Mouse (Mus musculus) 3T3-L1 (cell line): ENCODE measurements at regions not wholly inside any gene's neighbourhood (a gene's known extent, or its start where the extent isn't known, plus 50 kb on each side); places are given as distances from the start of the nearest gene placed in this dataset.
"Not testable (repeated sequence)": the region's sequence is repeated elsewhere in the genome, so short reads cannot be mapped to it uniquely, and the experiment has no call there.

Source experiments
- DNase-seq: peaks from one replicate; pipeline ENCODE4 v3.0.0-alpha.2; 2015; ENCODE audit warnings: low read depth, low spot score

GRCm38 (mm10) chr6:16765354-16765753 is 132.9 kb downstream of the Tfec start:
- no peak for DNase-seq

DNA sequence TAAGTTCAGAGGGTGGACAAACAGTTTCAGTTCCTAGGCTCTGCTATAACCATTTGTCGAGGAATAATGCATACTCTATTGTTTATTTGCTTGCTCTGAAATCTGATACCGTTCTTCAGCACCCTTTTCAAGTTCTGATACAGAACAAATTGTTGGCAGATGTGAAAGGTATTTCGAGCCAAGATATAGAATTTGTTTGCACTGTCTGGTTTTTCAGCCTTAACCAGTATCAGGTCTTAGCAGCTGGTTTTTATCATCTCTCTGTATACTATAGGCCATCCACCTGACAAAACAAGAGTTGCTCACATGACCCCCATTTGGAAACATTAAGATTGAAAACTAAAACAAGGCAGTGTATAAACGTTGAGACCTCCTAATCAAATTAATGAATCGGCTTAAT is 133.5 kb downstream of the Tfec start:
- peak; percentile 11 for DNase-seq

- DNase-seq: not testable (repeated sequence)
These were observed 143.2 kb downstream of the Tfec start for GRCm38 (mm10) chr6:16755044-16755443.

DNA sequence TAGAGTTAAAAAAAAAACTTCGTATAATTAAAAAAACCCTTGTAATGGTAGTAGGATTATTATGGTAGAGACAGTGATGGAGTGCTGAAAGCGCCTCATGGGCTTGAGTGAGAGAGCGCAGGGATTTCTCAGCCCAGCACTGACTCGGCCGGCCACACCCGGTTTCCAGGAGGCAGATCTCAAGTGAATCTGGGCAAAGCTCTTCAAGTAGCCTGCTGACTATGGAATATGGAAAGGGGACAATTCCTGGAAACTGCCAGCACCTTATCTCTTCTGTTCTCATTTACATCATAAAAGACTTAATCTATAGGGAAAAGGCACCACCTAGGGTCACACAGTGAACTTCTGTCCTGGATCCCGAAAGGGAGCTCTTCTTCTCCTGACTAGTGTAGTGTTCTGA is 165.1 kb downstream of the Tfec start:
- DNase-seq: no peak

DNA sequence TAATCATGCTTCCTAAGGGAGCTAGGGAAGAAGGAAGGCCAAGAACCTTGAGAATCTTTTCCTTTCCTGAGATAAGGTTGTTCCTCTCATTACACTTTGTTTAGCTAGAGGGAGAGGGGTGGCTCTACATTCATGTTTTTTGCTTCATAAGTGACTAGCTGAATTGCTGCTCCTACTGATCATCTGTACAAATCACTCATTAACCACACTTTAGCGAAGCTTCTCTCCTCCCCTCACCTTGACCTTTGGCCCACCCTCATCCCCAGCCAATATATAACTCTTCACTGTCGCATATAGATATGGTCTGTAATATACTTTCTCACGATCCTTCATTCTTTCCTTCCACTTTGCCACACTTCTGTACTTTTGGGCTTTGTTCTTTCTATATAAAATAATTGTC is 166.1 kb downstream of the Tfec start:
- DNase-seq: no peak

DNA sequence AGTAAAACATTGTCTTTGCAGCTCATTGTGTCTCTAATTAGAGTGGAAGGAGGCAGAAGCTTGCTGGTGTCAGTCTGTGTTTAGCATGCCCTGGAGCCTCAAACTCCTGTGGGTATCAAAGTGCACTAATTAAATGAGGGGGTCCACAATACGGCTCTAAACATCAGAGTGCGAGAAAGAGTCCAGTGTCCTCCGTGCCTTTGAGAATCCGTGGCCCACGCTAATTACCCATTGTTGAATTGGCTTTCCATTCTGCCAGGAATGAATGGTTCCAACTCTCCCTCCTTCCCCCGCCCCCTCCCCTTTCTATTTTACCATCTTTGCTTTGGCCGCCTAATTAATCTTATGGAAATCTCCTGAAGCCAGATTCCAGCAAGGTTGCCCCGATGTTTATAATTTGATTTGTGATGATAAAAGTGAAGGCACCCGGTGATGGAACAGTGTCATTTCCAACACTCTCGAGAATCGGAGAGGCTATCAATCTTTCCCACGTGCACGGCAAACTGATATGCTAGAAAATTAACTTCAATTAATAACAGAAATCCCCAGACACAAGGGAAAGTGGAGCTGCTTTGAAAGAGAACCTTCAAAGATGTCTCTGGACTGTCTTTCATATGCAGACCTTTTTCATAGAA is 170.9 kb downstream of the Tfec start:
- no peak for DNase-seq

DNA sequence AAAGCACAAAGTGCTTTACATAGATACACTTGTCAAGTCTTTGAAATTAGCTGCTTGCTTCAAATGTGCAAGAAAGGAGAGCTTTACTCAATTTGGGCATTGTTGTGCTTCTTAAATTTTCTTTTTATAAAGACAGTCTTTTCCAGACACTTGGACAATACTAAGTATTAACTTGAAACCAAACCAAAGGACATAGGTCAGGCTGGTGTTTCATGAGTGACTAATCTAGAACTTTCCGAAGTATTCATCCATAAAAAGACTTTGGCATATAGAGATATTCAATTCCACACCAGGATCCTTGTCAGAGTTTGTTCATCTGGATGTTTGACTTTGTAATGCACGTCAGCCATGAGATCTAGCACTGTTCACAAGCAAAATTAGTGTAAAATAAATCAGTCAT is 173.0 kb downstream of the Tfec start:
- no peak for DNase-seq

DNA sequence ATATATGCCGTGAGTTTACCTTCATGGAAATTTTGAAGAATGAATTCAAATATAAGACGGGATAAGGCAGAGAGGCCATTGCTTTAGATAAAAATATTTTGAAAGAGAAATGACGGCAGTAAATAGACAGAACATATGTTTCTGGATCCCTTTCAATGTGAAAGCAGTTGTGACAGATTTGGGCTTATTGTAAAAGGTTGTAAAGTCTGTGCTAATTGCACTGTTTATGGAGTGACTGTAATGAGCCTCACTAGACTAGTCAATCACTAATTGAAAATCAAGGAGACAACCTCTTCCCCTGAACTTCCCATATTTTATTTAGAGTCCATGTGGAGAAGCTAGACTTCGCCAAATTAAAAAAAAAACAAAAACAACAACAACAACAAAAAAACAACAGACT is 193.7 kb downstream of the Tfec start:
- no peak for DNase-seq

- no peak for DNase-seq
These were observed 194.9 kb downstream of the Tfec start for GRCm38 (mm10) chr6:16703412-16703746.

- DNase-seq: peak; percentile 8
These were observed 195.4 kb downstream of the Tfec start for GRCm38 (mm10) chr6:16702706-16703411.

GRCm38 (mm10) chr6:16697285-16697684 is 201.0 kb downstream of the Tfec start:
- DNase-seq: no peak

GRCm38 (mm10) chr6:16668004-16668403 is 230.2 kb downstream of the Tfec start:
- no peak for DNase-seq

GRCm38 (mm10) chr6:16667241-16667640 is 231.0 kb downstream of the Tfec start:
- no peak for DNase-seq

DNA sequence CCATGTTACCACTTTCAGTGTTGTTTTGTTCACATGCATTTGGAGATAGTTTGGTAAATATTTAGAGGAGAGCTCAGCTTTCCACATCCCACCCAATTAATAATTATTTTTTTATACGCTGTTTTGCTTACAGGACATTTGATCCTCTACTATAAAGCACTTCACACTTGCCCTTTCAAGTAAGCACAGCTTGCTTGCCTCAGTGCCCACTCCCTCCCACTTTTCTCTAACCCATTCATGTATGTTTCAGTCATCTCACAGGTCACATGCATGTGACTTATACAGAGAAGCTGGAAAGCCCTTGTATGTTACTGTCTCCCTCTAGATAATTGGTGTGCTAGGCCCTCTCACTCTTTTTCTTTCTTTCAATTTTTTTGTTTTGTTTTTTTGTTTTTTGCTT is 252.0 kb downstream of the Tfec start:
- DNase-seq: no peak

GRCm38 (mm10) chr6:16643519-16643918 is 254.7 kb downstream of the Tfec start:
- no peak for DNase-seq

DNA sequence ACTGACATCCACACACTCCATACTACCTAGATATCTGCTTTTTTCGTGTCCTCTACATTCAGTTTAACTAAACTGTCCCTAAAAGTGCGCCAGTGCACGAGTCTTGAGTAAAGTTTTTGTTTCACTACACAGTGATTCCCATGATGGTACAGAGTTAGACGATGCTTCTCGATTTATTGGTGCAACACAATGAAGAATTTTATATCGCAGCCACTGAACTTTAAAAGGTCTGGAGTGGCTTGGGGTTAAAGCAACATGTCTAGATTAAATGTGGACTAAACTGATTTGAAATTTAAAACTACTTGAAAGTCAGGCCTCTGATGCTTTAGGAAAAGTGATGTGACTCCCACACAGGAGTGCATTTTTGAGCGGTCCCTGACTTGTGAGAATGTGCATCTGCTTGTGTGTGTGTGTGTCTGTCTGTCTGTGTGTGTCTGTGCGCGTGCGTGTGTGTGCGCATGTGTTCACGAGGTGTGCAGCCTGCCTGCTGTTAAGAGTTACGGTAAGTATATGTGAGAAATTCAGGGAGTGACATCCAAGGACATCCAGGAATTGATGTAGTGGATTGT is 261.4 kb downstream of the Tfec start:
- DNase-seq: no peak

GRCm38 (mm10) chr6:16636108-16636507 is 262.1 kb downstream of the Tfec start:
- no peak for DNase-seq

DNA sequence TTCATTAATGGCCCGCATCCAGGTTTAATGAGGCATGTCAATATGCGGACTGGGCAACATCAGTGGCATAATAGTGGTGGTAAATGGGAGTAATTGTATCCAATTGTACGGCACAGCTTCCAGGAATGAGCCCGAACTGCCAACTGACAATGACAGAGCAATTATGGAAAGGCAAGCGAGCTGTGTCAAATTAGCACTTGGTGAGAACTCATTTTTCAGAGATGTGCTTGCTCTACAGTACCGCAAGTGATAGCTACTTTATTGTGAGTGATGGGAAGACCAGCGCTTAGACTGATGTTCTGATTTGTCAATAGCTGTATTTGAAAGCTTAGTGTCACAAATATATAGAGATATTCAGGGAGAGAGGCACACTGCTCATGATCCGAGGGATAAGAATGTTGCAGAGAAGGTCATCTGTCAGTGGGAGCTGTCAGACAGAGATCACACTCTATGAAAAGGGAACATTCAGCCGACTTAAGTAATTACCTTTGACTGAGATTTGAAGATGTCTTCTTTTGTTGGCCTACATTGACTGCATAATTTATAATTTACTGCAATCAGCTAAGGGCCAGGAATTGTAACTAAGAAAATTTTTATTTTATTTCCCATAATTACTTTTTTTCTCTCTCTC is 290.7 kb downstream of the Tfec start:
- no peak for DNase-seq

- no peak for DNase-seq
These were observed 291.4 kb downstream of the Tfec start for GRCm38 (mm10) chr6:16606687-16607392.

DNA sequence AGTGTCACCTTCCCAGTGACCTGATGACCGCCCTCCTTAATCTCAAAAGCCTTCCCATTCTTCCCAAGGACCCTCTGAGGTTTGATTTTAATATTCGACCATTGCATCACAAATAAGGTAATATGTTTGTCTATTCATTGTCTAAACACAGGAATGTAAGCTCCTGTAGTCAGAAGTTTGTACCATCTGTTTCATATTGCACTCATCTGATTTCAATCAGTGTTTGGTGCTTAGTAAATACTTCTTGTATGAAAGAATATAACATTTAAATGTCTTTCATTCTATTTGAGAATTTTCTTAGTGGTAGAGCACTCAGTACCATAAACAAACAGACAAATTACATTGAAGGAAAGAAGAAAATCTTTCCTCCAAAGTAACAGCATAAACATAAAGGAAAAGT is 305.8 kb downstream of the Tfec start:
- DNase-seq: no peak

GRCm38 (mm10) chr6:16582302-16582701 is 315.9 kb downstream of the Tfec start:
- no peak for DNase-seq

- no peak for DNase-seq
These were observed 316.4 kb downstream of the Tfec start for GRCm38 (mm10) chr6:16581801-16582200.
